Mouse (Mus musculus): ENCODE results near the gene Gmpr.

The Gmpr gene

GRCm38 (mm10) chr13:45508495-45508894 is 1.3 kb downstream of the Gmpr start:
- DNase-seq, result peak; percentile 33 to 34

GRCm38 (mm10) chr13:45509366-45509765 is 2.1 kb downstream of the Gmpr start:
- DNase-seq, result no peak

- DNase-seq, result no peak
These were observed 4.6 kb downstream of the Gmpr start for GRCm38 (mm10) chr13:45511706-45512435.

GRCm38 (mm10) chr13:45512531-45512930 is 5.3 kb downstream of the Gmpr start:
- no peak for DNase-seq

- DNase-seq, result no peak
These were observed 6.1 kb downstream of the Gmpr start for GRCm38 (mm10) chr13:45513009-45513984.

GRCm38 (mm10) chr13:45514115-45514514 is 6.9 kb downstream of the Gmpr start:
- no peak for DNase-seq

GRCm38 (mm10) chr13:45514832-45515422 is 7.7 kb downstream of the Gmpr start:
- no peak for DNase-seq

GRCm38 (mm10) chr13:45516501-45517393 is 9.5 kb downstream of the Gmpr start:
- no peak for DNase-seq

GRCm38 (mm10) chr13:45524305-45524704 is 17.1 kb downstream of the Gmpr start:
- no peak for DNase-seq

- DNase-seq, result no peak
These were observed 17.7 kb downstream of the Gmpr start for GRCm38 (mm10) chr13:45524791-45525435.

- DNase-seq, result no peak
These were observed 19.0 kb downstream of the Gmpr start for GRCm38 (mm10) chr13:45526230-45526629.

- DNase-seq, result peak in 1 of 2 experiments; percentile 2
These were observed 20.2 kb downstream of the Gmpr start for GRCm38 (mm10) chr13:45527232-45527964.

- no peak for DNase-seq
These were observed 21.5 kb downstream of the Gmpr start for GRCm38 (mm10) chr13:45528787-45529186.

GRCm38 (mm10) chr13:45530754-45531153 is 23.5 kb downstream of the Gmpr start:
- no peak for DNase-seq

- DNase-seq, result no peak
These were observed 28.6 kb downstream of the Gmpr start for GRCm38 (mm10) chr13:45535731-45536453.

- no peak for DNase-seq
These were observed 29.9 kb downstream of the Gmpr start for GRCm38 (mm10) chr13:45537110-45537509.

- no peak for DNase-seq
These were observed 30.8 kb downstream of the Gmpr start for GRCm38 (mm10) chr13:45538091-45538490.

- DNase-seq, result no peak
These were observed 31.4 kb downstream of the Gmpr start for GRCm38 (mm10) chr13:45538532-45539204.

- DNase-seq, result peak; percentile 56 to 57
These were observed 31.9 kb downstream of the Gmpr start for GRCm38 (mm10) chr13:45539205-45539568.

- DNase-seq, result no peak
These were observed 38.7 kb downstream of the Gmpr start for GRCm38 (mm10) chr13:45545974-45546373.
